Mouse (Mus musculus): ENCODE measurements around the gene Fgd5.

The Fgd5 gene

GRCm38 (mm10) chr6:92004806-92005205 lies 26.1 kb downstream of the Fgd5 start:
- no peak for DNase-seq (ENCODE audit: low read depth, low spot score)

GRCm38 (mm10) chr6:92010895-92011294 lies 32.2 kb downstream of the Fgd5 start:
- no peak for DNase-seq (ENCODE audit: low read depth, low spot score)

- DNase-seq (ENCODE audit: low read depth, low spot score): no peak
Observed at GRCm38 (mm10) chr6:92012413-92012812, 33.7 kb downstream of the Fgd5 start.

GRCm38 (mm10) chr6:92013035-92013434 lies 34.4 kb downstream of the Fgd5 start:
- no peak for DNase-seq (ENCODE audit: low read depth, low spot score)

GRCm38 (mm10) chr6:92013620-92014019 lies 34.9 kb downstream of the Fgd5 start:
- DNase-seq (ENCODE audit: low read depth, low spot score): no peak

GRCm38 (mm10) chr6:92014936-92015335 lies 36.3 kb downstream of the Fgd5 start:
- DNase-seq (ENCODE audit: low read depth, low spot score): no peak

DNA sequence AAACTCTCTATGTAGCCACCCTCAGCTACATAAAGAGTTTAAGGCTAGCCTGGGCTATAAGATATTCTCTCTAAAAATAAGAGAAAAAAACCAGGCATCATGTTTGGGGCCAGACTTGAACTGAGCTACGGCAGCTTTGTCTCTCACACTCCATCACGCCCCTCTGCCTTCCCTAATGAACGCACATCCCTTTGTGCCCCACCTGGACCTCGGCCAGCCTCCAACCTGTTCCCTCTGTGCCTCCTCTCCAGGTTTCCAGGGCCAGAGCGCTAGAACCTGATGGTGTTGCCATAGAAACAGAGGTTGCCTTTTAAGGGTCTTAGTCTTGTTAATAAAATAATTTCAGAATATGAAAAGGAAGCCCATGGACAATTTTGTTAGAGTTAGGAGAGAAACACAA lies 37.2 kb downstream of the Fgd5 start:
- DNase-seq (ENCODE audit: low read depth, low spot score): no peak

DNA sequence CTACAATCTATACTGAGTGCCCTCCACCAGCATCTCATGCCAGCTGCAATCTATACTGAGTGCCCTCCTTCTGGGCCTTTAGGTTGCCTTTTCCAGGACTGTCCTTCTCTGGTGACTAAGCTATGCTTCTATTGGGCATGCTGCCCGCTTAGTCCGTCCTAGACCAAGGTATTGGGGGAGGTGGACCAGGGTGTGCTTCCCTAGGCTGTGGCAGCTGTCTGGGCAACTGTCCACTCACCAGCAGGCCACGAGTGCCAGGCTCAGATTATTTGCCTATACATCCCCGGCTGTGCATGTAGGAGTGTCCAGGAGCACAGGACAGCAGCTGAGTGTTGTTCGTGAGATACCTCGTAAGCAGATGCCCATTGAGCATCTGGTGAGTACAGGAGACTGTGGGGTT lies 38.1 kb downstream of the Fgd5 start:
- no peak for DNase-seq (ENCODE audit: low read depth, low spot score)

- DNase-seq (ENCODE audit: low read depth, low spot score): no peak
Observed at GRCm38 (mm10) chr6:92018421-92018820, 39.7 kb downstream of the Fgd5 start.

- DNase-seq (ENCODE audit: low read depth, low spot score): no peak
Observed at GRCm38 (mm10) chr6:92021061-92021460, 42.4 kb downstream of the Fgd5 start.

- no peak for DNase-seq (ENCODE audit: low read depth, low spot score)
Observed at GRCm38 (mm10) chr6:92021506-92021905, 42.8 kb downstream of the Fgd5 start.

DNA sequence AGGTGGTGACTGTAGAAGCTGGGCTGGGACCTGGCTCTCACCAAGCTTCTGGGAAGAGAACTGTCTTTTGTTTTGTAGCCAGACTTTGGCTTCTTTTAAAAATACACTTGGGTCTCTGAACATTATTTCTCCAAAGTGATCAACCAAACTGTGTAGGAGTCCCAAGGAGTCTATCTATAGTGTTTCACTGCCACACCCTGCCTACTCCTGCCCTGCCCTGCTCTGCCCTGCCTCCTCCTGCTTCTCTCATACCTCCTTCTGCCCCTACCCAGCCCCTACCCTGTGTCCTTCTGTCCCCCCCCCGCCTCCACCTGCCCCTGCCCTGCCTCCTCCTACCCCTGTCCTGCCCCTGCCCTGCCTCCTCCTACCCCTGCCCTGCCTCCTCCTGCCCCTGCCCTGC lies 46.6 kb downstream of the Fgd5 start:
- DNase-seq (ENCODE audit: low read depth, low spot score): no peak

GRCm38 (mm10) chr6:92027379-92027778 lies 48.7 kb downstream of the Fgd5 start:
- DNase-seq (ENCODE audit: low read depth, low spot score): no peak

DNA sequence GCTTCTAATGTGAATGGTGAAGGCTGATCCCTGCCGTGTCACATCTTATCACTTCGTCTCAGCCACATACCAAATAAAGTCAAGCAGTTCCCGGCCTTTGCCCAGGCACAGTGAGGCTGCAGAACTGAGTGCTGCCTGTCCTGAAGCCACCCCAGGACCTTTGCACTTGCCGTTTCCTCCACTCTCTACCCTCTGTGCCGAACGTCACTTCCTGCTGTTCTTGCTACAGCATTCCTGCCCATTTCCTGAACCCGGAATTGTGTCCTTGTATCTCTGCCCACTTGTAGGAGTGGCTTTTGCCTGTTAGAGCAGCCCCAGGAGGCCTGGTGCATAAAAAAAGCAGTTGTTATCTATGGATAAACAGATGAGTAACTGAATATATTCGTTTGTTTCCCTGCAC lies 52.0 kb downstream of the Fgd5 start:
- no peak for DNase-seq (ENCODE audit: low read depth, low spot score)

DNA sequence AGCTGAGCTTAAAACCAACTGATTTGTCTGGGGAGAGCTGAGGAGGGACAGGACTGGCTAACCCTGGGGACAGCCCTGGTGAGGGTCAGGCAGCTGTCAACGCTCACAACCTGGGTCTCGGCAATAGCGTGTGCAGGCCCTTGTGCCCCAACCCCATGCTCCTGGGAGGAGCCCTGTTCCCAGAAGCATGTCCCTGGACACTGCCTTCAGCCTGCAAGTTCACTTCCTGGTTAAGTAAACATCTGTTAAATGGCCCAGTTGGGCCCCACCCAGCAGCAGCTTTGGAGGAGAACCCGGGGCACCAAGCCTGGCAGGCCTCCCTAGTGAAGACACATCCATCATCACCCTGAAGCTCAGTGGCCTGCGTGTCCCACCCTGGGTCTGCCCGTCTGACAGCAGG lies 56.0 kb downstream of the Fgd5 start:
- no peak for DNase-seq (ENCODE audit: low read depth, low spot score)

GRCm38 (mm10) chr6:92036372-92036771 lies 57.7 kb downstream of the Fgd5 start:
- no peak for DNase-seq (ENCODE audit: low read depth, low spot score)

DNA sequence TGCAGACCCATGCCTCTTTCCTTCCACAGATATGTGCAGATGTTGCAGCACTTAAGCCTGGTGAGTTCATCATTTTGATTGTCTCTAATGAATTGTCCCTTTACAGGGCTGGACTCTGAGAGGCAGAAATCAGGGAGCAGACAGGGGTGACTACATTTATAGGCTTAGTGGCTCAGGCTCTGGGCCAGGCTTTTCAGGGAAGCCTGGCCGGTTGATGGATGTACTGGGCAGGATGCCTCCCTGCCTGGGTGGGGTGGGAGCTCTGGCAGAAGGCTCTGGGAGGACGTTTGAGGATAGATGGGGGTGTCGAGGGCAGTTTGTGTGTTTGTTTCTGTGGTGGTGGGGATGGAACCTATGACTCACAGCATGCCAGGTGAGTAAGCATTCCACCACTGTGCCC lies 59.5 kb downstream of the Fgd5 start:
- no peak for DNase-seq (ENCODE audit: low read depth, low spot score)

DNA sequence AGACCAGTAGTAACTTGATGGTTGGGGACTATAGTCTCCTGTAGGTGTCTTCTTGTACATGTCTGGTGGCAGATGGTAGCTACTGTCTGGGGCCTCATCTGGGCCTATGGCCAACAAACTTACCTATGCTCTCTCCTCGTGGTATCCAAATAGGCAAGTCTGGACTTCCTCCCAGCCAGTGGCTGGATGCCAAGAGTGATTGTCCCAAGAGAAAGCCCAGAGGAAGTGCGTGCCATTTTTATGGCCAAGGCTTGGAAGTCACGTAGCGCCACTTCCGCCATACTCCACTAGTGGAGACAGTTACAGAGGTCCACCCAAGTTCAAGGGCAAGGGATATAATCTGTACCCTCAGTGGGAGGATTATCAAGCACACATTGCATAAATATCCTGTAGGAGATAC lies 62.6 kb downstream of the Fgd5 start:
- no peak for DNase-seq (ENCODE audit: low read depth, low spot score)

DNA sequence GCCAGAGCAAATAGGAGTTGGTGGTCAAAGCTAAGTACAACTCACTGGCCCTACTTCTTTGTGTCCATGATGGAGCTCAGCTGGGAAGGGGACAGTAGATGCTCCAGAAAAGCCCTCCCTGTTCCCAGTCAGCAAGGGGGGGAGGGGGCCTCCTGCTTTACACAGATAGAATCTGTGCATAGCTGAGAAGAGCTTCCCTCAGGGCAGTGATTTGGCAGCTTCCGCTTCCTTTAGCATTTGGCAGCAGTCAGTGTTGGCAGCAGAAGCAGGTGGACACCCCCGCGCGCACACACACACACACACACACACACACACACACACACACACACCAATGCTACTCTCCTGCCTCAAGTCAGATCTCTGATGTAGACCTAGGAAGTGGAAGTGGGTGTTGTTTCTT lies 63.4 kb downstream of the Fgd5 start:
- no peak for DNase-seq (ENCODE audit: low read depth, low spot score)

DNA sequence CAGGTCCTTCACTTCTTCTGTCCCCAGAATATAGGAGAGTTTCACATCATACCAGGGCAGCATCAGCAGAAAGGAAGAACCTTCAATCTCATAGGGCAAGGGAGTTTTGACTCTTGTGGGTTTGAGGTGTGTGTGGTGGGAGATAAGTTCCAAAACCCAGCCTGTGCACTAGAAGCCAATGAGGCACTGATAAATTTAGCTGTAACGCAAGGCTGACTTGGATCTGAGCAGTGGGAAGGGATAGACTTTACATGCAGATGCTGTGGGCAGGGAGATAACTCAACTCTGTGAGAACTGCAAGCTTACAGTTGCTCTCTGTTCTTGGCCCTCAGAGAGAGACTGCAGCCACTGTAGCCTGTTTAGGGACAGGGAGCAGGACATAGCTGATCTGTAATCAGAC lies 64.2 kb downstream of the Fgd5 start:
- no peak for DNase-seq (ENCODE audit: low read depth, low spot score)

DNA sequence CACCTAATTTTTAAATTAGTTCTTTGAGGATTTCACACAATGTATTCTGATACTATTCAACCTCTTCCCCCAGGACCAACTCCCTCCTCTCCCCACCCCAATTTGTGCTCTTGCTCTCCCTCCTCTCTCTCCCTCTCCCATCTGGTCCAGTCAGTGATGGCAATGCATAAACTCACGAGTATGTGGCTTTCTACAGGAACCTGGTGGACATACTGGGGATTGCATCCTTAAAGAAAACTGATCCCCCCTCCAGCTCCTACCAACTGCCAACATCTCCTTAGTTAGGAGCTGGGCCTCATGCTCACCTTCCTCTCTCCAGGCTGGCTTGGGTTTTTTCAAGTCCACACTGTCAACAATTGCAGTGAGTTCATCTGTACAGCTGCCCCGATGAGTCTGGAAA lies 79.1 kb downstream of the Fgd5 start:
- DNase-seq (ENCODE audit: low read depth, low spot score): no peak

DNA sequence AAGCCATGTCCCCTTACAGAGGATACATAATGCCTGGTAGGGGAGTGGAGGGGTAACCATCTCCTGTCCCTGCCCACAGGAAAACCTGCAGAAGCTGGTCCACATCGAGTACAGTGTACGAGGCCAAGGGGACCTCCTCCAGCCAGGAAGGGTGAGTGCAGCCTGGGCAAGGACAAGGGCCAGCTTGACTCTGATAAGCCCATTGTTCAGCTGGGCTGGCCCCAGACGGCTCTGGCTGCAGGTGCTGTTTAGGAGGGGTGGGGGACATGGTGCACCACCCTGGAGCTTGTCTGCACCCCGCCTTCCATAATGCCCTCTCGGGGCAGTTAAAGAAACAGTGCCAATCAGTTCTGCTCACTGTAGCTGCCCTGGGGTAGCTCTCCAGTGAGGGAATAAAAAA lies 83.0 kb downstream of the Fgd5 start:
- no peak for DNase-seq (ENCODE audit: low read depth, low spot score)

- DNase-seq (ENCODE audit: low read depth, low spot score): no peak
Observed at GRCm38 (mm10) chr6:92063452-92063851, 84.8 kb downstream of the Fgd5 start.

DNA sequence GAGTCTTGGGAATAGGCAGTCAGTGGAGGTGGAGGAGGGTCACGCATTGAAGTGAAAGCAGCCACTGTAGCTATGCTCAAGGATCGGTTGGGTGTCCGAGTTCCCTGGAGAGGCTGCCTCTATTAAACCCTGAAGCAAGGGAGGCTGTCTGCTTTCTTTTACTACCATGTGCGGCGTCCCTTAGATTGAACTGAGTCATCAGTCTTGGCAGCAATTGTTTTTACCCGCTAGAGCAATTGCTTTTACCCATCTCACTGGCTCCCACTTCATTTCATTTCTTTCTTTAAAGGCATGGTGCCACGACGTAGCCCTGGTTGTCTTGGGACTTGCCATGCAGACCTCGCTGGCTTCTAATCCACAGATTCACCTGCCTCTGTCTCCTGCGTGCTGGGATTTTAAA lies 85.4 kb downstream of the Fgd5 start:
- no peak for DNase-seq (ENCODE audit: low read depth, low spot score)

All from WW6 (cell line).